Mouse (Mus musculus) liver, embryonic 14.5 days (tissue): ENCODE data around the gene Snrpd3.

ENCODE experiments used
- CTCF ChIP-seq: IDR thresholded peaks from 2 replicates; pipeline ENCODE4 v1.5.1; 2016; ENCODE audit warnings: antibody characterized with exemption, low read depth, control low read depth
- EP300 ChIP-seq: IDR thresholded peaks from 2 replicates; pipeline ENCODE4 v1.6.1; 2016; ENCODE audit warnings: antibody characterized with exemption, low read depth

DNA sequence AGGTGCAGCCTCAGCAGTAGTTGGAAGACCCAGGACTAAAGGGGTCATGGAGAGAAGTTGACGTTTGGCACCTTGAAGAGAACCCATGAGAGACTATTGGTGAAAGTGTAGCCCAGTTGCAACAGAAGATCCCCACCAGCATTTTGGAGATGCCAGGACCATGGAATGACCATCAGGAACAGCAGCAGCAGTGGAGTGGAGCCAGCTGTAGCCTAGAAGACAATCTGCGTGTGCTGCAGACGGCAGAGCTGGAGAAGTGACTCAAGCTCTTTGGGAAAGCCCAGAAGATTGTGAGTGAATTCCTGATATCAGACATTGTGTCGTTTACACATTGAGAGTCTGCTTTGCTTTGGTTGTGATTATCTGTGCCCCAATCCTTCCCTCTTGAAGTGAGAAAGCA, 35.6 kb upstream of the Snrpd3 start:
- TF ChIP-seq CTCF (no peak), EP300 (no peak)
